In the genomic region with DNA sequence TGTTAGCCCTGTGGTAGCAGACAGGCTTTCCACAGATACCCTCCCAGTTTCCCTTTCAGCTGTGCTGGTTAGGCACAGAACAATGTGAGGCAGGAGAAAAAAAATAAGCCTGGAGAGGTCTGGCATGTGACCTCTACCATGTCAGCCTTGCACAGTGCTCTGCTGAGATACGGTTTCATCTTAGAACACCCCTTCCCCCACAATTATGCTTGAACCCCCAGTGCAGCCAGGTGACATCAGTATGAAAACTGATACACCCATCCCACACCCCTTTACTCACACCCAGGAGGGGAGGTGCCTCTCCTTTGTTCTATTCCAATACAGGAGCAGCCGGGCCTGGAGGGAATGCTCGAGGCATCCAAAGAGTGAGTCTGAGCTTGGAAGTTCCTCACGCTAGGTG, we compare ENCODE assay signal across 15 mouse cellular contexts.
DNase-seq lines count a peak whose midpoint lies in the region; ATAC-seq lines count a peak whose summit lies in the region.
"Had no signal": no experiment of that assay in that cellular context is flagged by ENCODE, and none has a peak within 500 bp of the region (broad histone marks: within the 10 kb centered on the region; RNA-seq: fewer than 3 reads in every experiment).

No protein-coding gene starts in this region.

- no peak overlapping the region for H3K4me3 ChIP-seq in kidney, embryonic 14.5 days (ENCODE audit: low read length)
- no peak overlapping the region for H3K4me3 ChIP-seq in neural tube, embryonic 12.5 days
- H3K4me3 ChIP-seq in neural tube, embryonic 15.5 days (replicated peaks) = no peak overlapping the region
- H3K4me3 ChIP-seq in embryonic facial prominence, embryonic 12.5 days = no peak overlapping the region
- H3K4me3 ChIP-seq: limb, embryonic 13.5 days; stomach, embryonic 15.5 days had no signal

- H3K27me3 ChIP-seq in kidney, embryonic 14.5 days (ENCODE audit: control insufficient read depth, insufficient read depth, low read length) = no peaks in the 10 kb centered on the region
- H3K27me3 ChIP-seq in neural tube, embryonic 12.5 days (replicated peaks) = no peaks in the 10 kb centered on the region
- no peaks in the 10 kb centered on the region for H3K27me3 ChIP-seq in neural tube, embryonic 15.5 days (replicated peaks)
- no peaks in the 10 kb centered on the region for H3K27me3 ChIP-seq in embryonic facial prominence, embryonic 12.5 days
- H3K27me3 ChIP-seq: limb, embryonic 13.5 days; stomach, embryonic 15.5 days had no signal

- peak; percentile 70 for ATAC-seq in kidney, embryonic 14.5 days (ENCODE audit: low FRiP score, low TSS enrichment)
- ATAC-seq in neural tube, embryonic 12.5 days (ENCODE audit: low FRiP score, low read depth) = 0 out of 2 replicates have a peak, but pooled peaks have one; percentile 48
- no peak for ATAC-seq in neural tube, embryonic 15.5 days (ENCODE audit: low FRiP score)
- peak; percentile 41; the same call in 1 of the 2 replicates for ATAC-seq in embryonic facial prominence, embryonic 12.5 days (ENCODE audit: insufficient number of reproducible peaks, insufficient read depth, low FRiP score, low TSS enrichment)

- WGBS in kidney, embryonic 14.5 days = 24% methylated on average over 4 of the region's 4 CpGs
- WGBS in neural tube, embryonic 12.5 days = 36% methylated on average over 4 of the region's 4 CpGs
- 46% methylated on average over 4 of the region's 4 CpGs for WGBS in neural tube, embryonic 15.5 days
- WGBS in embryonic facial prominence, embryonic 12.5 days = 28% methylated on average over 4 of the region's 4 CpGs

- no peaks in the 10 kb centered on the region for H3K9me3 ChIP-seq in kidney, embryonic 14.5 days (ENCODE audit: control insufficient read depth, low read length)
- H3K9me3 ChIP-seq in neural tube, embryonic 12.5 days = no peaks in the 10 kb centered on the region
- no peaks in the 10 kb centered on the region for H3K9me3 ChIP-seq in neural tube, embryonic 15.5 days (replicated peaks)
- no peaks in the 10 kb centered on the region for H3K9me3 ChIP-seq in embryonic facial prominence, embryonic 12.5 days
- H3K9me3 ChIP-seq: limb, embryonic 13.5 days; stomach, embryonic 15.5 days had no signal

- peak; percentile 21 for DNase-seq in embryo, embryonic 10 days (ENCODE audit: low spot score)
- DNase-seq in embryo, embryonic 11 days = no peak
- DNase-seq in kidney, postnatal 25 days = no peak
- no peak for DNase-seq in gastrocnemius, postnatal 25 days
- DNase-seq: adrenal gland, postnatal 14 days; cerebellum, postnatal 10 days; gastrocnemius, postnatal 36 days; right cerebral cortex, postnatal 4 days had no signal

- no peak overlapping the region; the same call in 1 of the 2 replicates for H3K27ac ChIP-seq in kidney, embryonic 14.5 days (ENCODE audit: low read depth, low read length)
- H3K27ac ChIP-seq in neural tube, embryonic 12.5 days = no peak overlapping the region
- no peak overlapping the region for H3K27ac ChIP-seq in neural tube, embryonic 15.5 days (replicated peaks)
- H3K27ac ChIP-seq in embryonic facial prominence, embryonic 12.5 days = no peak overlapping the region
- H3K27ac ChIP-seq: limb, embryonic 13.5 days; macrophage; stomach, embryonic 15.5 days had no signal

- H3K36me3 ChIP-seq in kidney, embryonic 14.5 days (ENCODE audit: control insufficient read depth, insufficient read depth, low read length) = no peaks in the 10 kb centered on the region
- H3K36me3 ChIP-seq in neural tube, embryonic 12.5 days = no peaks in the 10 kb centered on the region
- no peaks in the 10 kb centered on the region for H3K36me3 ChIP-seq in neural tube, embryonic 15.5 days
- H3K36me3 ChIP-seq in embryonic facial prominence, embryonic 12.5 days = no peaks in the 10 kb centered on the region
- H3K36me3 ChIP-seq: limb, embryonic 13.5 days; stomach, embryonic 15.5 days had no signal

- H3K4me2 ChIP-seq in kidney, embryonic 14.5 days (replicated peaks; ENCODE audit: low read depth, low read length) = no peak overlapping the region
- H3K4me2 ChIP-seq in neural tube, embryonic 12.5 days (replicated peaks) = no peak overlapping the region
- no peak overlapping the region for H3K4me2 ChIP-seq in neural tube, embryonic 15.5 days
- no peak overlapping the region for H3K4me2 ChIP-seq in embryonic facial prominence, embryonic 12.5 days (replicated peaks)
- H3K4me2 ChIP-seq: limb, embryonic 13.5 days; stomach, embryonic 15.5 days had no signal

- H3K4me1 ChIP-seq in kidney, embryonic 14.5 days (ENCODE audit: control insufficient read depth, insufficient read depth, low read length) = 0 out of 2 replicates have a peak, but pooled peaks cover 17% of the 10 kb centered on the region
- peaks cover 6% of the 10 kb centered on the region; the same call in 1 of the 2 replicates for H3K4me1 ChIP-seq in neural tube, embryonic 12.5 days
- no peaks in the 10 kb centered on the region for H3K4me1 ChIP-seq in neural tube, embryonic 15.5 days
- peaks cover 11% of the 10 kb centered on the region for H3K4me1 ChIP-seq in embryonic facial prominence, embryonic 12.5 days
- H3K4me1 ChIP-seq: stomach, embryonic 15.5 days had no signal

- H3K9ac ChIP-seq in kidney, embryonic 14.5 days (ENCODE audit: low read depth, low read length) = no peak overlapping the region
- no peak overlapping the region for H3K9ac ChIP-seq in neural tube, embryonic 12.5 days
- no peak overlapping the region for H3K9ac ChIP-seq in neural tube, embryonic 15.5 days (replicated peaks)
- no peak overlapping the region for H3K9ac ChIP-seq in embryonic facial prominence, embryonic 12.5 days
- H3K9ac ChIP-seq: limb, embryonic 13.5 days; stomach, embryonic 15.5 days had no signal
